Mouse (Mus musculus): ENCODE measurements around the gene Ssh2.

GRCm38 (mm10) chr11:77369841-77370191, 153.7 kb downstream of the Ssh2 start:
- TF ChIP-seq CTCF (IDR thresholded peaks at IDR 0.05; ENCODE audit: extremely low read depth, insufficient read depth, low read length) (no peak), POLR2A (IDR thresholded peaks at IDR 0.05; ENCODE audit: extremely low read depth, insufficient read depth, low read length) (no peak)
